Mouse (Mus musculus) bone marrow, adult 2 months (tissue): ENCODE results near the gene Tm7sf2. TPM values are rescaled to one million over a fixed set of nuclear protein-coding genes. Genes with fewer than 3 reads are reported as not detected.

Experiments used
- H3K27ac ChIP-seq: fragments of 200-500 bp; 2 replicates; pipeline ENCODE4 v1.5.1; 2012; ENCODE audit warnings: low read depth, mild to moderate bottlenecking, control low read depth, inconsistent platforms, low read length; ENCODE audit not compliant: control insufficient read depth, poor library complexity, insufficient read depth
- H3K4me1 ChIP-seq: fragments of 200-500 bp; 2 replicates; pipeline ENCODE4 v1.6.1; 2011; ENCODE audit warnings: low read length; ENCODE audit not compliant: control insufficient read depth, insufficient read depth
- H3K4me3 ChIP-seq: fragments of 200-500 bp; replicated peaks from 2 replicates; pipeline ENCODE3; 2011; ENCODE audit warnings: mild to moderate bottlenecking, low read depth, low read length, control low read depth; ENCODE audit not compliant: control insufficient read depth
- CTCF ChIP-seq: fragments of 200-500 bp; IDR thresholded peaks from 2 replicates; pipeline ENCODE4 v1.5.1; 2011; ENCODE audit warnings: low read length, control low read depth; ENCODE audit not compliant: control insufficient read depth, insufficient read depth
- POLR2A ChIP-seq: fragments of 200-500 bp; IDR thresholded peaks from 2 replicates; pipeline ENCODE4 v1.6.1; 2011; ENCODE audit warnings: low read depth, mild to moderate bottlenecking, control low read depth, low read length, borderline replicate concordance; ENCODE audit not compliant: control insufficient read depth
- WGBS: fragments of 180-500 bp; shearing (Covaris S2); methylation state at CpG from one replicate; pipeline ENCODE4 v1.1.7; 2018; 5-methylcytosine and 5-hydroxymethylcytosine counted together
- polyA plus RNA-seq: library from polyadenylated mRNA; stranded (reverse); fragments of >200 nt; gene quantifications from 2 replicates; pipeline ENCODE4 v1.2.4, GENCODE M21; 2011; ENCODE audit warnings: low replicate concordance; ENCODE audit not compliant: missing spikeins, insufficient read depth, insufficient read length

The Tm7sf2 gene
- polyA plus RNA-seq, result 5.9 and 12.3 TPM in 2 replicates

GRCm38 (mm10) chr19:6067724-6068415 lies at the start of gene Tm7sf2:
Tm7sf2 (minus strand) TSS chr19:6068373.
- 14% methylated on average over 33 of the region's 33 CpGs for WGBS
- Histone ChIP-seq H3K4me1 (peaks cover 4% of the 10 kb centered on the region), H3K27ac (peak within 1 kb of the TSS; percentile 7; the same call in 1 of the 2 replicates), H3K4me3 (peak within 1 kb of the TSS; percentile 56)
- TF ChIP-seq POLR2A, result no peak
- 0 out of 2 replicates have a peak, but pooled peaks have one; percentile 12 for TF ChIP-seq CTCF

- WGBS, result 4% methylated on average over 32 of the region's 32 CpGs
- TF ChIP-seq POLR2A (no peak), CTCF (no peak)
- no peaks in the 10 kb centered on the region for H3K4me1 ChIP-seq
- H3K27ac ChIP-seq, result peak overlapping the region; percentile 98
- peak overlapping the region; percentile 99 for H3K4me3 ChIP-seq
These were observed 49.3 kb upstream of the Tm7sf2 start for GRCm38 (mm10) chr19:6117346-6117985.

GRCm38 (mm10) chr19:6116113-6116850 lies 48.1 kb upstream of the Tm7sf2 start:
- H3K4me1 ChIP-seq, result no peaks in the 10 kb centered on the region
- TF ChIP-seq CTCF (no peak), POLR2A (no peak; the same call in 1 of the 2 replicates)
- WGBS, result 90% methylated on average over 15 of the region's 15 CpGs
- H3K4me3 ChIP-seq, result no peak overlapping the region
- H3K27ac ChIP-seq, result no peak overlapping the region

GRCm38 (mm10) chr19:6113116-6113515 lies 44.9 kb upstream of the Tm7sf2 start:
- WGBS, result 87% methylated on average over 6 of the region's 6 CpGs
- Histone ChIP-seq H3K4me3 (no peak overlapping the region), H3K27ac (no peak overlapping the region), H3K4me1 (no peaks in the 10 kb centered on the region)
- TF ChIP-seq CTCF, result no peak
- TF ChIP-seq POLR2A, result no peak

GRCm38 (mm10) chr19:6105586-6105985 lies 37.4 kb upstream of the Tm7sf2 start, which contains the start of gene Naaladl1:
Naaladl1 (plus strand) TSS chr19:6105782.
- no peak within 1 kb of the TSS for H3K4me3 ChIP-seq
- TF ChIP-seq CTCF, result no peak
- TF ChIP-seq POLR2A, result no peak
- WGBS, result 91% methylated on average over 7 of the region's 7 CpGs
- H3K27ac ChIP-seq, result peak within 1 kb of the TSS; percentile 48; the same call in 1 of the 2 replicates
- peaks cover 3% of the 10 kb centered on the region for H3K4me1 ChIP-seq

- H3K4me1 ChIP-seq, result peaks cover 3% of the 10 kb centered on the region
These were observed 36.3 kb upstream of the Tm7sf2 start for GRCm38 (mm10) chr19:6104476-6104875.

GRCm38 (mm10) chr19:6102169-6102853 lies 34.1 kb upstream of the Tm7sf2 start:
- H3K4me1 ChIP-seq, result peaks cover 3% of the 10 kb centered on the region
- 60% methylated on average over 6 of the region's 6 CpGs for WGBS
- TF ChIP-seq POLR2A, result no peak
- TF ChIP-seq CTCF, result no peak
- no peak overlapping the region for H3K4me3 ChIP-seq
- H3K27ac ChIP-seq, result peak overlapping the region; percentile 69

More at GRCm38 (mm10) chr19:6104476-6104875, 36.3 kb upstream of the Tm7sf2 start:
- no peak overlapping the region for H3K4me3 ChIP-seq
- 75% methylated on average over 4 of the region's 4 CpGs for WGBS
- TF ChIP-seq CTCF (no peak), POLR2A (no peak)
- peak overlapping the region; percentile 48; the same call in 1 of the 2 replicates for H3K27ac ChIP-seq
